Mouse (Mus musculus): ENCODE results near the gene Ggta1.

DNA sequence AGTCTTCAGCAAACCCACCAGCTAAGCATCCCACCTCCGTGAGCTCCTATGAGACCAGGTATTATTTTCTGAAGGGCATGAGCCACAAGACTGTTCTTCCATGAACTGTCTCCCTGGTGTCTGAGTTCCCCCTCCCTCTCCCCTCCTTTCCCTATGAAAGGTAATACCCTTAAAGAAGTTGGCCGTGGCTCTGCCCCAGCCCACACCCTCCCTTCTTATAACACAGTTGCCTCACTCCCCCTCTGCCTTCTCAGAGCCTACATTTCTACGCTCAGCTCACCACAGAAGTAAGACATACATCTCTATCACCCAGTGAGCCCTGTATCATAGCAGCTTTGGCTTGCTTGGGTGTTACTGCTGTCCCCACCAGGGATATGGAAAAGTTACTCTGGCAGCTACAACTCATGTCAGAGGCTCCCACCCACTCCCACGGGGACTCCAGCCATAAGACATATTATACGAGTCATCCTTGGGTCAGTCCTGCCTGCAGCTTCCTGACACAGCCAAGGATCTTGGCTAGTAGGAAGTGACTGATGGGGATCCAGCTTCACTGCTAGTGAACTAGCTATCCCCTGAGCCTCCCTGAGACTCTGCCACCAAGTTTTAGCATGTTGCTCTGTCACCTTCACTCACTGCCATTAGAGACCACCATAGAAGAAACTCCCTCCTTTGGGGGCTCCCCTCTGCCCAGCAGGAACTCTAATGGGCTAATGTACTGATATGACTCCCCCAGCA is 33.4 kb upstream of the Ggta1 start:
- TF ChIP-seq ZC3H11A (IDR thresholded peaks at IDR 0.05; ENCODE audit: borderline replicate concordance, low read depth, low read length) (no peak), ZNF384 (IDR thresholded peaks at IDR 0.05; ENCODE audit: low read depth, low read length) (no peak), CHD2 (IDR thresholded peaks at IDR 0.05; ENCODE audit: low read depth, low read length) (no peak), HCFC1 (IDR thresholded peaks at IDR 0.05; ENCODE audit: borderline replicate concordance, insufficient read depth, low read length) (no peak), MAFK (IDR thresholded peaks at IDR 0.05; ENCODE audit: insufficient read depth, low read depth, low read length) (no peak)

All from ES-E14 (cell line).